Mouse (Mus musculus): ENCODE data around the gene Akap7. TPM values are rescaled to one million over a fixed set of nuclear protein-coding genes. Genes with fewer than 3 reads are reported as not detected.

The Akap7 gene
- polyA plus RNA-seq (2014; fragmentation: Nextera tagmentation; extraction: Ambion mirVana), result 27.0 and 30.3 TPM in 2 replicates

GRCm38 (mm10) chr10:25307770-25308169, at the start of gene Akap7:
Gene Akap7, minus strand, starts transcription at chr10:25307870.
- Histone ChIP-seq H3K9ac (ENCODE audit: low read depth, low read length) (no peak within 1 kb of the TSS), H3K36me3 (ENCODE audit: control insufficient read depth, insufficient read depth, low read length) (no peaks in the 10 kb centered on the region), H3K4me1 (ENCODE audit: control insufficient read depth, insufficient read depth, low read length) (no peaks in the 10 kb centered on the region), H3K27me3 (ENCODE audit: control insufficient read depth, insufficient read depth, low read length) (no peaks in the 10 kb centered on the region), H3K27ac (ENCODE audit: low read depth, low read length) (no peak within 1 kb of the TSS), H3K9me3 (ENCODE audit: control insufficient read depth, low read length) (no peaks in the 10 kb centered on the region), H3K4me3 (ENCODE audit: low read length) (no peak within 1 kb of the TSS), H3K4me2 (replicated peaks; ENCODE audit: low read depth, low read length) (no peak within 1 kb of the TSS)
- 84% methylated on average over 9 of the region's 9 CpGs for WGBS
- no peak for ATAC-seq (ENCODE audit: low FRiP score, low TSS enrichment)

- Histone ChIP-seq H3K4me3 (ENCODE audit: low read length) (no peak overlapping the region), H3K27ac (ENCODE audit: low read depth, low read length) (no peak overlapping the region), H3K36me3 (ENCODE audit: control insufficient read depth, insufficient read depth, low read length) (no peaks in the 10 kb centered on the region), H3K27me3 (ENCODE audit: control insufficient read depth, insufficient read depth, low read length) (no peaks in the 10 kb centered on the region), H3K4me1 (ENCODE audit: control insufficient read depth, insufficient read depth, low read length) (no peaks in the 10 kb centered on the region), H3K9me3 (ENCODE audit: control insufficient read depth, low read length) (no peaks in the 10 kb centered on the region), H3K9ac (ENCODE audit: low read depth, low read length) (no peak overlapping the region), H3K4me2 (replicated peaks; ENCODE audit: low read depth, low read length) (no peak overlapping the region)
- no peak for ATAC-seq (ENCODE audit: low FRiP score, low TSS enrichment)
- 91% methylated on average over 7 of the region's 7 CpGs for WGBS
Measured at GRCm38 (mm10) chr10:25354390-25354789, 46.7 kb upstream of the Akap7 start.

- Histone ChIP-seq H3K36me3 (ENCODE audit: control insufficient read depth, insufficient read depth, low read length) (no peaks in the 10 kb centered on the region), H3K4me1 (ENCODE audit: control insufficient read depth, insufficient read depth, low read length) (no peaks in the 10 kb centered on the region), H3K4me3 (ENCODE audit: low read length) (no peak overlapping the region), H3K27ac (ENCODE audit: low read depth, low read length) (no peak overlapping the region), H3K4me2 (replicated peaks; ENCODE audit: low read depth, low read length) (no peak overlapping the region), H3K9me3 (ENCODE audit: control insufficient read depth, low read length) (no peaks in the 10 kb centered on the region), H3K9ac (ENCODE audit: low read depth, low read length) (no peak overlapping the region), H3K27me3 (ENCODE audit: control insufficient read depth, insufficient read depth, low read length) (no peaks in the 10 kb centered on the region)
- ATAC-seq (ENCODE audit: low FRiP score, low TSS enrichment), result no peak
- WGBS, result 96% methylated on average over 3 of the region's 3 CpGs
Measured at GRCm38 (mm10) chr10:25353941-25354340, 46.3 kb upstream of the Akap7 start.

- H3K27me3 ChIP-seq (ENCODE audit: control insufficient read depth, insufficient read depth, low read length), result no peaks in the 10 kb centered on the region
- no peak overlapping the region for H3K4me2 ChIP-seq (replicated peaks; ENCODE audit: low read depth, low read length)
- no peaks in the 10 kb centered on the region for H3K4me1 ChIP-seq (ENCODE audit: control insufficient read depth, insufficient read depth, low read length)
- H3K4me3 ChIP-seq (ENCODE audit: low read length), result no peak overlapping the region
- 0 out of 2 replicates have a peak, but pooled peaks cover 2% of the 10 kb centered on the region for H3K9me3 ChIP-seq (ENCODE audit: control insufficient read depth, low read length)
- no peak overlapping the region for H3K9ac ChIP-seq (ENCODE audit: low read depth, low read length)
- ATAC-seq (ENCODE audit: low FRiP score, low TSS enrichment), result no peak
- no peaks in the 10 kb centered on the region for H3K36me3 ChIP-seq (ENCODE audit: control insufficient read depth, insufficient read depth, low read length)
- no peak overlapping the region for H3K27ac ChIP-seq (ENCODE audit: low read depth, low read length)
Measured at GRCm38 (mm10) chr10:25342801-25343200, 35.1 kb upstream of the Akap7 start.

- H3K27me3 ChIP-seq (ENCODE audit: control insufficient read depth, insufficient read depth, low read length), result no peaks in the 10 kb centered on the region
- 95% methylated on average over 5 of the region's 5 CpGs for WGBS
- no peaks in the 10 kb centered on the region for H3K4me1 ChIP-seq (ENCODE audit: control insufficient read depth, insufficient read depth, low read length)
- H3K36me3 ChIP-seq (ENCODE audit: control insufficient read depth, insufficient read depth, low read length), result no peaks in the 10 kb centered on the region
- no peak overlapping the region for H3K4me3 ChIP-seq (ENCODE audit: low read length)
- 0 out of 2 replicates have a peak, but pooled peaks cover 2% of the 10 kb centered on the region for H3K9me3 ChIP-seq (ENCODE audit: control insufficient read depth, low read length)
- no peak overlapping the region for H3K27ac ChIP-seq (ENCODE audit: low read depth, low read length)
- no peak overlapping the region for H3K9ac ChIP-seq (ENCODE audit: low read depth, low read length)
- ATAC-seq (ENCODE audit: low FRiP score, low TSS enrichment), result no peak
- H3K4me2 ChIP-seq (replicated peaks; ENCODE audit: low read depth, low read length), result no peak overlapping the region
Measured at GRCm38 (mm10) chr10:25340675-25341074, 33.0 kb upstream of the Akap7 start.

- Histone ChIP-seq H3K36me3 (ENCODE audit: control insufficient read depth, insufficient read depth, low read length) (no peaks in the 10 kb centered on the region), H3K27ac (ENCODE audit: low read depth, low read length) (no peak overlapping the region), H3K9ac (ENCODE audit: low read depth, low read length) (no peak overlapping the region), H3K4me2 (replicated peaks; ENCODE audit: low read depth, low read length) (no peak overlapping the region), H3K9me3 (ENCODE audit: control insufficient read depth, low read length) (no peaks in the 10 kb centered on the region), H3K4me1 (ENCODE audit: control insufficient read depth, insufficient read depth, low read length) (no peaks in the 10 kb centered on the region), H3K4me3 (ENCODE audit: low read length) (no peak overlapping the region), H3K27me3 (ENCODE audit: control insufficient read depth, insufficient read depth, low read length) (no peaks in the 10 kb centered on the region)
- WGBS, result 53% methylated on average over 4 of the region's 4 CpGs
- ATAC-seq (ENCODE audit: low FRiP score, low TSS enrichment), result no peak; the same call in 1 of the 2 replicates
Measured at GRCm38 (mm10) chr10:25333390-25334079, 25.9 kb upstream of the Akap7 start.

GRCm38 (mm10) chr10:25331321-25332049, 23.8 kb upstream of the Akap7 start:
- no peaks in the 10 kb centered on the region for H3K27me3 ChIP-seq (ENCODE audit: control insufficient read depth, insufficient read depth, low read length)
- no peak overlapping the region for H3K4me2 ChIP-seq (replicated peaks; ENCODE audit: low read depth, low read length)
- no peak overlapping the region for H3K27ac ChIP-seq (ENCODE audit: low read depth, low read length)
- no peaks in the 10 kb centered on the region for H3K4me1 ChIP-seq (ENCODE audit: control insufficient read depth, insufficient read depth, low read length)
- H3K9ac ChIP-seq (ENCODE audit: low read depth, low read length), result no peak overlapping the region
- no peak; the same call in 1 of the 2 replicates for ATAC-seq (ENCODE audit: low FRiP score, low TSS enrichment)
- H3K4me3 ChIP-seq (ENCODE audit: low read length), result no peak overlapping the region
- no peaks in the 10 kb centered on the region for H3K9me3 ChIP-seq (ENCODE audit: control insufficient read depth, low read length)
- WGBS, result 71% methylated on average over 9 of the region's 9 CpGs
- no peaks in the 10 kb centered on the region for H3K36me3 ChIP-seq (ENCODE audit: control insufficient read depth, insufficient read depth, low read length)

GRCm38 (mm10) chr10:25330094-25330493, 22.4 kb upstream of the Akap7 start:
- Histone ChIP-seq H3K27ac (ENCODE audit: low read depth, low read length) (no peak overlapping the region), H3K4me3 (ENCODE audit: low read length) (no peak overlapping the region), H3K4me1 (ENCODE audit: control insufficient read depth, insufficient read depth, low read length) (no peaks in the 10 kb centered on the region), H3K9me3 (ENCODE audit: control insufficient read depth, low read length) (no peaks in the 10 kb centered on the region), H3K4me2 (replicated peaks; ENCODE audit: low read depth, low read length) (no peak overlapping the region), H3K27me3 (ENCODE audit: control insufficient read depth, insufficient read depth, low read length) (no peaks in the 10 kb centered on the region), H3K9ac (ENCODE audit: low read depth, low read length) (no peak overlapping the region), H3K36me3 (ENCODE audit: control insufficient read depth, insufficient read depth, low read length) (no peaks in the 10 kb centered on the region)
- ATAC-seq (ENCODE audit: low FRiP score, low TSS enrichment), result no peak
- WGBS, result 57% methylated on average over 7 of the region's 7 CpGs

GRCm38 (mm10) chr10:25327511-25327910, 19.8 kb upstream of the Akap7 start:
- no peaks in the 10 kb centered on the region for H3K27me3 ChIP-seq (ENCODE audit: control insufficient read depth, insufficient read depth, low read length)
- H3K27ac ChIP-seq (ENCODE audit: low read depth, low read length), result no peak overlapping the region
- no peak for ATAC-seq (ENCODE audit: low FRiP score, low TSS enrichment)
- 82% methylated on average over 6 of the region's 6 CpGs for WGBS
- no peak overlapping the region for H3K9ac ChIP-seq (ENCODE audit: low read depth, low read length)
- H3K4me2 ChIP-seq (replicated peaks; ENCODE audit: low read depth, low read length), result no peak overlapping the region
- H3K9me3 ChIP-seq (ENCODE audit: control insufficient read depth, low read length), result no peaks in the 10 kb centered on the region
- no peaks in the 10 kb centered on the region for H3K36me3 ChIP-seq (ENCODE audit: control insufficient read depth, insufficient read depth, low read length)
- no peak overlapping the region for H3K4me3 ChIP-seq (ENCODE audit: low read length)
- H3K4me1 ChIP-seq (ENCODE audit: control insufficient read depth, insufficient read depth, low read length), result no peaks in the 10 kb centered on the region
